Mouse (Mus musculus) E14TG2a.4 (cell line): ENCODE data around the gene Plaur.
"Not testable (repeated sequence)": the region's sequence is repeated elsewhere in the genome, so short reads cannot be mapped to it uniquely, and the experiment has no call there.

ENCODE experiments used
- H3K27me3 ChIP-seq: 2 replicates; pipeline ENCODE4 v1.6.1; 2014; ENCODE audit warnings: low read length, control low read depth; ENCODE audit not compliant: insufficient read depth
- H3K36me3 ChIP-seq: 2 replicates; pipeline ENCODE4 v1.6.1; 2014; ENCODE audit warnings: low read length, control low read depth; ENCODE audit not compliant: insufficient read depth
- H3K4me1 ChIP-seq: replicated peaks from 2 replicates; pipeline ENCODE4 v1.6.1; 2014; ENCODE audit warnings: low read depth, low read length, control low read depth
- H3K4me3 ChIP-seq: replicated peaks from 2 replicates; pipeline ENCODE4 v1.5.1; 2014; ENCODE audit warnings: mild to moderate bottlenecking, low read length
- H3K9me3 ChIP-seq: 2 replicates; pipeline ENCODE4 v1.6.1; 2014; ENCODE audit warnings: low read length, control low read depth
- CTCF ChIP-seq: conservative IDR thresholded peaks from 2 replicates; pipeline ENCODE4 v1.5.1; 2014; ENCODE audit warnings: low read length
- NANOG ChIP-seq: IDR thresholded peaks from 2 replicates; pipeline ENCODE4 v1.6.1; 2014; ENCODE audit warnings: borderline replicate concordance, low read length, mixed read lengths
- POU5F1 ChIP-seq: IDR thresholded peaks from 2 replicates; pipeline ENCODE4 v1.6.1; 2014; ENCODE audit warnings: low read length, borderline replicate concordance

Gene Plaur

GRCm38 (mm10) chr7:24506838-24507725 is 44.8 kb downstream of the Plaur start, which contains the start of gene Zfp428:
Gene Zfp428 (plus strand): TSS chr7:24507006.
- Histone ChIP-seq H3K4me3 (peak within 1 kb of the TSS; percentile 92), H3K4me1 (peaks cover 88% of the 10 kb centered on the region), H3K27me3 (no peaks in the 10 kb centered on the region), H3K36me3 (peaks cover 36% of the 10 kb centered on the region), H3K9me3 (no peaks in the 10 kb centered on the region)
- TF ChIP-seq POU5F1 (peak; percentile 38; the same call in 1 of the 2 replicates), CTCF (no peak), NANOG (no peak)

- Histone ChIP-seq H3K4me1 (peaks cover 88% of the 10 kb centered on the region), H3K4me3 (peak overlapping the region; percentile 92), H3K9me3 (no peaks in the 10 kb centered on the region), H3K27me3 (no peaks in the 10 kb centered on the region), H3K36me3 (peaks cover 43% of the 10 kb centered on the region)
- no peak for TF ChIP-seq NANOG
- no peak for TF ChIP-seq CTCF
- no peak for TF ChIP-seq POU5F1
Observed at GRCm38 (mm10) chr7:24507726-24508114, 45.4 kb downstream of the Plaur start.

GRCm38 (mm10) chr7:24512355-24512754 is 50.1 kb downstream of the Plaur start, which contains the start of gene AC161166.1:
Gene AC161166.1 (minus strand): TSS chr7:24512455.
- Histone ChIP-seq H3K4me3 (peak within 1 kb of the TSS; percentile 56), H3K4me1 (peaks cover 94% of the 10 kb centered on the region), H3K36me3 (peaks cover 76% of the 10 kb centered on the region), H3K9me3 (no peaks in the 10 kb centered on the region), H3K27me3 (no peaks in the 10 kb centered on the region)
- TF ChIP-seq NANOG (no peak), CTCF (no peak), POU5F1 (no peak)

GRCm38 (mm10) chr7:24516319-24516718 is 54.0 kb downstream of the Plaur start:
- H3K4me1 ChIP-seq = peaks cover 96% of the 10 kb centered on the region
- not testable (repeated sequence) for H3K9me3 ChIP-seq, H3K27me3 ChIP-seq
- peak overlapping the region; percentile 35; the same call in 1 of the 2 replicates for H3K4me3 ChIP-seq
- peak; percentile 55 for TF ChIP-seq CTCF
- peaks cover 59% of the 10 kb centered on the region for H3K36me3 ChIP-seq

GRCm38 (mm10) chr7:24517077-24517476 is 54.8 kb downstream of the Plaur start:
- H3K4me3 ChIP-seq = peak overlapping the region; percentile 13; the same call in 1 of the 2 replicates
- H3K9me3 ChIP-seq = no peaks in the 10 kb centered on the region
- TF ChIP-seq NANOG (peak; percentile 95), CTCF (no peak), POU5F1 (peak; percentile 98)
- H3K27me3 ChIP-seq = no peaks in the 10 kb centered on the region
- H3K36me3 ChIP-seq = peaks cover 53% of the 10 kb centered on the region
- H3K4me1 ChIP-seq = peaks cover 91% of the 10 kb centered on the region

GRCm38 (mm10) chr7:24517654-24518053 is 55.4 kb downstream of the Plaur start:
- H3K36me3 ChIP-seq = peaks cover 47% of the 10 kb centered on the region
- H3K9me3 ChIP-seq = no peaks in the 10 kb centered on the region
- no peaks in the 10 kb centered on the region for H3K27me3 ChIP-seq
- H3K4me1 ChIP-seq = peaks cover 89% of the 10 kb centered on the region
- no peak for TF ChIP-seq POU5F1
- H3K4me3 ChIP-seq = 0 out of 2 replicates have a peak overlapping the region, but pooled peaks have one; percentile 5

GRCm38 (mm10) chr7:24519130-24519529 is 56.8 kb downstream of the Plaur start:
- Histone ChIP-seq H3K36me3 (peaks cover 32% of the 10 kb centered on the region), H3K27me3 (peaks cover 4% of the 10 kb centered on the region; the same call in 1 of the 2 replicates), H3K9me3 (no peaks in the 10 kb centered on the region), H3K4me1 (peaks cover 82% of the 10 kb centered on the region), H3K4me3 (no peak overlapping the region)
- TF ChIP-seq POU5F1 (no peak), CTCF (no peak), NANOG (no peak)

- not testable (repeated sequence) for H3K9me3 ChIP-seq, H3K27me3 ChIP-seq, H3K4me3 ChIP-seq
- H3K36me3 ChIP-seq = peaks cover 23% of the 10 kb centered on the region
- H3K4me1 ChIP-seq = peaks cover 76% of the 10 kb centered on the region
Observed at GRCm38 (mm10) chr7:24520054-24520453, 57.8 kb downstream of the Plaur start.

- no peak for TF ChIP-seq CTCF
- TF ChIP-seq POU5F1 = no peak
- no peak for TF ChIP-seq NANOG
- H3K27me3 ChIP-seq = peaks cover 4% of the 10 kb centered on the region; the same call in 1 of the 2 replicates
- H3K36me3 ChIP-seq = peaks cover 13% of the 10 kb centered on the region
- H3K4me1 ChIP-seq = peaks cover 51% of the 10 kb centered on the region
- no peak overlapping the region for H3K4me3 ChIP-seq
- no peaks in the 10 kb centered on the region for H3K9me3 ChIP-seq
Observed at GRCm38 (mm10) chr7:24522805-24523204, 60.5 kb downstream of the Plaur start.
